Mouse (Mus musculus) stomach, embryonic 16.5 days (tissue): ENCODE measurements around the gene Lat2. TPM values are rescaled to one million over a fixed set of nuclear protein-coding genes. Genes with fewer than 3 reads are reported as not detected.

Experiments
- ATAC-seq: fragments of 200-750 bp; cut with Nextera tagmentation; 2 replicates; pipeline ENCODE4 v1.8.0; 2017; ENCODE audit warnings: moderate number of reproducible peaks, moderate TSS enrichment; ENCODE audit not compliant: insufficient read depth, low FRiP score
- H3K27ac ChIP-seq: fragments of 300-500 bp; sonication (generic); 2 replicates; pipeline ENCODE4 v1.5.1; 2014; ENCODE audit warnings: low read length
- H3K27me3 ChIP-seq: fragments of 300-500 bp; sonication (generic); 2 replicates; pipeline ENCODE4 v1.6.1; 2014; ENCODE audit warnings: low read length, control low read depth, mixed read lengths; ENCODE audit not compliant: control insufficient read depth, insufficient read depth
- H3K36me3 ChIP-seq: fragments of 300-500 bp; sonication (generic); 2 replicates; pipeline ENCODE4 v1.6.1; 2014; ENCODE audit warnings: low read length; ENCODE audit not compliant: control insufficient read depth, insufficient read depth
- H3K4me1 ChIP-seq: fragments of 300-500 bp; sonication (generic); 2 replicates; pipeline ENCODE4 v1.6.1; 2014; ENCODE audit warnings: low read length, control low read depth, mixed read lengths; ENCODE audit not compliant: control insufficient read depth, insufficient read depth
- H3K4me2 ChIP-seq: fragments of 300-500 bp; sonication (generic); 2 replicates; pipeline ENCODE4 v1.6.1; 2014; ENCODE audit warnings: low read depth, low read length, mixed read lengths
- H3K4me3 ChIP-seq: fragments of 300-500 bp; sonication (generic); replicated peaks from 2 replicates; pipeline ENCODE4 v1.5.1; 2014; ENCODE audit warnings: mild to moderate bottlenecking, low read length
- H3K9ac ChIP-seq: fragments of 300-500 bp; sonication (generic); 2 replicates; pipeline ENCODE4 v1.6.1; 2014; ENCODE audit warnings: low read length
- H3K9me3 ChIP-seq: fragments of 300-500 bp; sonication (generic); replicated peaks from 2 replicates; pipeline ENCODE4 v1.6.1; 2016; ENCODE audit warnings: low read length, control low read depth; ENCODE audit not compliant: control insufficient read depth
- WGBS: fragments of 180-500 bp; shearing (Covaris S2); extraction: QIAGEN DNeasy Blood & Tissue Kit; methylation state at CpG from one replicate; pipeline ENCODE4 v1.1.7; 2014; 5-methylcytosine and 5-hydroxymethylcytosine counted together
- polyA plus RNA-seq: library from polyadenylated mRNA; unstranded; fragments of >200 nt; fragmentation: Nextera tagmentation; extraction: Ambion mirVana; gene quantifications from 2 replicates; pipeline ENCODE4 v1.2.1, GENCODE M21; 2015

The Lat2 gene
- polyA plus RNA-seq, 1 experiment from 2014 or later, result 3.5 TPM

GRCm38 (mm10) chr5:134620457-134620856 lies 5.6 kb upstream of the Lat2 start:
- Histone ChIP-seq H3K4me1 (no peaks in the 10 kb centered on the region), H3K4me2 (no peak overlapping the region), H3K27ac (no peak overlapping the region), H3K27me3 (no peaks in the 10 kb centered on the region), H3K9me3 (no peaks in the 10 kb centered on the region), H3K9ac (no peak overlapping the region), H3K4me3 (no peak overlapping the region), H3K36me3 (peaks cover 52% of the 10 kb centered on the region)
- ATAC-seq, result no peak
- WGBS, result 94% methylated on average over 9 of the region's 9 CpGs

DNA sequence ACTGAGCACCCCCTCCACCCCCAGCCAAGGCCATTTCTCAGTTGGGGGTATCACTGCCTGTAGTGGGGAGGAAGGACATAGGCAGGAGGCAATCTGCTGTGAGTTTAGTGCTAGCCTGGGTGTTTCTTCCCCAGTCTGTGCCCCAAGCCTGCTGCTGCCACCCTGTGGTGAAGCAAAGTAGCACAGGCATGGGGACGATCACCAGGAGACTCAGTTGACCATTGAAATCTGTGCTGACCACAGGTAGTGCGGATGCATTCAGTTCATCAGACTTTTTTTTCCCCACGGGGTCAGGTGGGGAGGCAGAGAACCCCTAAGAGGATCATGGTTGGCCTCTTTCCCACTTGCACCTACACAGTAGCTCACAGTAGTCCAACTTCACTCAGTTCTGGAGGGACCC lies 2.2 kb upstream of the Lat2 start:
- Histone ChIP-seq H3K9ac (no peak overlapping the region), H3K36me3 (peaks cover 28% of the 10 kb centered on the region), H3K27me3 (no peaks in the 10 kb centered on the region), H3K9me3 (no peaks in the 10 kb centered on the region), H3K4me3 (no peak overlapping the region), H3K27ac (no peak overlapping the region), H3K4me2 (no peak overlapping the region), H3K4me1 (no peaks in the 10 kb centered on the region)
- ATAC-seq, result no peak
- WGBS, result 54% methylated on average over 3 of the region's 3 CpGs

DNA sequence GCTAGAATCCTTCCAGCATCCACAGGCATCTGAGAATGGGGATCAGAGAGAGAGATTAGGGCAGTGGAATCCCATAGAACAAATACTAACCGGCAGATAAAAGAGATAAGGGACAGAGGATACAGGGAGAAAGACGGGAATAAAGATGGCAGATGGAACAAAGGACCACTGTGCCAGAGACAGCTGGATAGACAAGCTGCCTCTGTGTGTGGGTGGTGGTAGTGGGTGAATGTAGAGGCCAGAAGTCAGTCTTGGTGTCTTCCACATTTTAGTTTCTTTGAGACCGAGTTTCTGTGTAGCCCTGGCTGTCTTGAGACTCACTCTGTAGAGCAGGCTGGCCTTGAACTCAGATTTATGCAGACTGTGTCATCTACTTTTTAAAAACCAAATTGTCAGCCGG lies 955 bp upstream of the Lat2 start:
- Histone ChIP-seq H3K27ac (no peak overlapping the region), H3K36me3 (peaks cover 22% of the 10 kb centered on the region), H3K4me2 (no peak overlapping the region), H3K27me3 (no peaks in the 10 kb centered on the region), H3K4me3 (no peak overlapping the region), H3K9ac (no peak overlapping the region), H3K9me3 (no peaks in the 10 kb centered on the region), H3K4me1 (no peaks in the 10 kb centered on the region)
- no peak for ATAC-seq
- WGBS, result 61% methylated on average over 4 of the region's 4 CpGs

- ATAC-seq, result no peak
- Histone ChIP-seq H3K36me3 (peaks cover 18% of the 10 kb centered on the region), H3K27me3 (no peaks in the 10 kb centered on the region), H3K4me2 (no peak overlapping the region), H3K27ac (no peak overlapping the region), H3K4me1 (no peaks in the 10 kb centered on the region), H3K9ac (no peak overlapping the region), H3K4me3 (no peak overlapping the region), H3K9me3 (no peaks in the 10 kb centered on the region)
- 78% methylated on average over 8 of the region's 8 CpGs for WGBS
These were observed 555 bp upstream of the Lat2 start for GRCm38 (mm10) chr5:134615380-134615779.

DNA sequence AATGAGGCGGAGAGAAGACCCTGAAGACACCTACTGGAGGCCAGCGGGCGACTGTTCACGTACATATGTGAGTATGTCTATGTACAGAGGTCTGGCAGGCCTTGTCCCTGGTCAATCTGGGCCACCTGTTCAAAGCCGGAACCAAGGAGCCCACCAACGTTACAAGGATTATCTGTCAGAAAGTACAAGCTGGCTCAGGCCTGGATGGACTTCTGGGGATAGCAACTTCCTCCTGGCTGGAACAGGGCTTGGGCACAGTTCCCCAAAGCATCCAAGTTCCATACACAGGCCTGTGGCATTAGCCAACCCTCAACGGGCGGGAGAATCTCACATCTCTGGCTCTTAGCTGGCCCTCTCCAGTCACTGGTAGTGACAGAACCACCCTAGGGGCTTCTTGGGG lies 529 bp downstream of the Lat2 start:
- Histone ChIP-seq H3K9ac (no peak overlapping the region), H3K4me1 (no peaks in the 10 kb centered on the region), H3K9me3 (no peaks in the 10 kb centered on the region), H3K27ac (no peak overlapping the region), H3K4me3 (no peak overlapping the region), H3K36me3 (peaks cover 8% of the 10 kb centered on the region), H3K4me2 (no peak overlapping the region), H3K27me3 (no peaks in the 10 kb centered on the region)
- WGBS, result 83% methylated on average over 8 of the region's 8 CpGs
- no peak for ATAC-seq

GRCm38 (mm10) chr5:134613727-134614126 lies 1.1 kb downstream of the Lat2 start:
- Histone ChIP-seq H3K4me2 (no peak overlapping the region), H3K9ac (no peak overlapping the region), H3K36me3 (peaks cover 2% of the 10 kb centered on the region), H3K9me3 (no peaks in the 10 kb centered on the region), H3K4me3 (no peak overlapping the region), H3K4me1 (no peaks in the 10 kb centered on the region), H3K27ac (no peak overlapping the region), H3K27me3 (no peaks in the 10 kb centered on the region)
- 72% methylated on average over 9 of the region's 9 CpGs for WGBS
- ATAC-seq, result no peak

- H3K27me3 ChIP-seq, result no peaks in the 10 kb centered on the region
- H3K9ac ChIP-seq, result no peak overlapping the region
- WGBS, result 32% methylated on average over 8 of the region's 8 CpGs
- no peaks in the 10 kb centered on the region for H3K9me3 ChIP-seq
- H3K27ac ChIP-seq, result no peak overlapping the region
- H3K4me3 ChIP-seq, result no peak overlapping the region
- H3K36me3 ChIP-seq, result no peaks in the 10 kb centered on the region
- no peak for ATAC-seq
- no peaks in the 10 kb centered on the region for H3K4me1 ChIP-seq
- H3K4me2 ChIP-seq, result no peak overlapping the region
These were observed 2.9 kb downstream of the Lat2 start for GRCm38 (mm10) chr5:134611810-134612521.

DNA sequence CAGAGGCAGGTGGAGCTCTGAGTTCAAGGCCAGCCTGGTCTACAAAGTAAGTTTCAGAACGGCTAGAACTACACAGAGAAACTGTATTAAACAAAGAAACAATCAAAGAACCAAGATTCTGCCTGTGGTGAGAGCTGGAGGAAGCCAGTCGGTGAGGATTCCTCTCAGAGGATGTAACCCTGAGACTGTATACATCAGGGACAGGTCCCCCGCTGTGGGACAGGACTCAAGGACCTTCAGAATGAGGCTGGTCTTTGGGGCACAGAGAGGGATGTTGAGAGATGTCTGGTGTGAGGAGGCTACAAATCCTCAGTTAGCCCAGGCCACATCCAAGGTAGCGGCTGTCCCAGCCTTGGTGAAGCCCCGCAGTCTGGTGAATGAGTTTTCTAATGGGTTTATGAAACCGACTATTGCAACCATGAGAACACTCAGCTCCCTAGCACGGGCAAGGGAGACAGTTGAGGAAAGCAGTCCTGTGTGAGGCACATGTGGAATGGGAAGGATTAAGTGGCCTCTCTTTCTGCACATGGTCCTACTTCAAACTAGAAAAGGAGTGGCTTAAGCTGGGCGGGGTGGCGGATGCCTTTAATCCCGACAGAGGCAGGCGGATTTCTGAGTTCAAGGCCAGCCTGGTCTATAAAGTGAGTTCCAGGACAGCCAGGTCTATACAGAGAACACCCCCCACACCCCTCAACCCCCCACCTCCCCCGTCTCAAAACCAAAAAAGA lies 4.7 kb downstream of the Lat2 start:
- no peak for ATAC-seq
- Histone ChIP-seq H3K4me2 (no peak overlapping the region), H3K36me3 (no peaks in the 10 kb centered on the region), H3K27me3 (no peaks in the 10 kb centered on the region), H3K27ac (no peak overlapping the region), H3K9ac (no peak overlapping the region), H3K4me3 (no peak overlapping the region), H3K9me3 (no peaks in the 10 kb centered on the region), H3K4me1 (no peaks in the 10 kb centered on the region)
- WGBS, result 83% methylated on average over 12 of the region's 12 CpGs

GRCm38 (mm10) chr5:134607121-134607520 lies 7.7 kb downstream of the Lat2 start:
- no peaks in the 10 kb centered on the region for H3K4me1 ChIP-seq
- no peak overlapping the region for H3K27ac ChIP-seq
- no peaks in the 10 kb centered on the region for H3K36me3 ChIP-seq
- WGBS, result 51% methylated on average over 5 of the region's 5 CpGs
- ATAC-seq, result 0 out of 2 replicates have a peak, but pooled peaks have one; percentile 44
- no peaks in the 10 kb centered on the region for H3K27me3 ChIP-seq
- H3K9ac ChIP-seq, result no peak overlapping the region
- H3K4me2 ChIP-seq, result 0 out of 2 replicates have a peak overlapping the region, but pooled peaks have one; percentile 3
- no peak overlapping the region for H3K4me3 ChIP-seq
- no peaks in the 10 kb centered on the region for H3K9me3 ChIP-seq
